ENCODE assay signal across 14 mouse cellular contexts in the genomic region with DNA sequence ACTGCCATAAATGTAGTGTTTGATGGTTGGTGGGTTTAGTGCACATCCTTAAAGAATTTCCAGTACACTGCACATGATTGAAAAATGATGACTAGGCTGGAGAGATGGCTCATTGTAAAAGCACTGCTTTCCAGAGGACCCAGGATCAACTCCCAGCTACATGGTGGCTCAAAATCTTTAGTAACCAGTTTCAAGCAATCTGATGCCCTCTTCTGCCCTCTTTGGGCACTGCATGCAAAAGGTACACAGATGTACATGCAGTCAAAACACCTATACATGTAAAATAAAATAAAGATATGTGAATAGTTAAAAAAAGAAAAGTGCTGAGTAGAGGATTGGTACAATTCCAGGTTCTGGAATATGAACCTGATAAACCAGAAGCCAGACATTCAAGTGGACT. TPM values are rescaled to one million over a fixed set of nuclear protein-coding genes. Genes with fewer than 3 reads are reported as not detected.
A peak's percentile ranks its signal among the peaks of the same experiment; 100 is the strongest.
DNase-seq lines count a peak whose midpoint lies in the region; ATAC-seq and TF ChIP-seq lines count a peak whose summit lies in the region.
"Had no signal": no experiment of that assay in that cellular context is flagged by ENCODE, and none has a peak within 500 bp of the region (broad histone marks: within the 10 kb centered on the region; RNA-seq: fewer than 3 reads in every experiment).

No protein-coding gene starts in this region.

- H3K4me3 ChIP-seq in heart, postnatal 0 days (ENCODE audit: low read depth, low read length): no peak overlapping the region
- H3K4me3 ChIP-seq in lung, adult 2 months (replicated peaks; ENCODE audit: extremely low read depth, low read depth, low read length): no peak overlapping the region
- no peak overlapping the region for H3K4me3 ChIP-seq in E14TG2a.4 (replicated peaks; ENCODE audit: low read length)
- H3K4me3 ChIP-seq: limb, embryonic 13.5 days; megakaryocyte, embryonic 14.5 days had no signal

- H3K36me3 ChIP-seq in heart, postnatal 0 days (replicated peaks; ENCODE audit: control insufficient read depth, insufficient read depth, low read length): peaks cover 78% of the 10 kb centered on the region
- H3K36me3 ChIP-seq in E14TG2a.4 (ENCODE audit: insufficient read depth, low read length): peaks cover 99% of the 10 kb centered on the region

- no peak for TF ChIP-seq EP300 in heart, postnatal 0 days (IDR thresholded peaks at IDR 0.05; ENCODE audit: low read depth)

- ATAC-seq in heart, postnatal 0 days (ENCODE audit: insufficient read depth, low read depth): no peak

- H3K4me2 ChIP-seq in heart, postnatal 0 days (ENCODE audit: low read depth, low read length): no peak overlapping the region
- H3K4me2 ChIP-seq: limb, embryonic 13.5 days had no signal

- peak; percentile 35 for TF ChIP-seq CTCF in heart, postnatal 0 days (IDR thresholded peaks at IDR 0.05; ENCODE audit: low read depth)
- no peak for TF ChIP-seq CTCF in lung, adult 2 months (IDR thresholded peaks at IDR 0.05; ENCODE audit: insufficient read depth, low read length)
- peak; percentile 30; the same call in 1 of the 2 replicates for TF ChIP-seq CTCF in E14TG2a.4 (conservative IDR thresholded peaks at IDR 0.05; ENCODE audit: low read length)
- peak; percentile 36; the same call in 1 of the 2 replicates for TF ChIP-seq CTCF in brain, embryonic 14.5 days (IDR thresholded peaks at IDR 0.05; ENCODE audit: borderline replicate concordance, extremely low read depth, insufficient read depth, insufficient read length)

- TF ChIP-seq POLR2A in lung, adult 2 months (IDR thresholded peaks at IDR 0.05; ENCODE audit: borderline replicate concordance, extremely low read depth, low read depth, low read length): no peak
- TF ChIP-seq POLR2A in brain, embryonic 14.5 days (IDR thresholded peaks at IDR 0.05; ENCODE audit: borderline replicate concordance, extremely low read depth, insufficient read depth, insufficient read length, poor library complexity, severe bottlenecking): no peak

- no peak for DNase-seq in heart, postnatal 0 days (ENCODE audit: low spot score)
- no peak for DNase-seq in heart, adult 18-20 months
- peak; percentile 13 for DNase-seq in lung, postnatal 10 days
- DNase-seq in lung, adult 2 months: no peak
- peak; percentile 41 for DNase-seq in brain, embryonic 14.5 days (ENCODE audit: low read depth)
- DNase-seq in c-Kit-positive CD71-positive TER-119-positive erythroid progenitor cells, embryonic 14.5 days (ENCODE audit: low spot score): no peak
- no peak for DNase-seq in natural killer cell, adult 2 months (ENCODE audit: low spot score in 2 of 2)
- DNase-seq: cerebellum, adult 11 months; heart, postnatal 10 days had no signal

- H3K4me1 ChIP-seq in heart, postnatal 0 days (ENCODE audit: control insufficient read depth, insufficient read depth): no peaks in the 10 kb centered on the region
- no peaks in the 10 kb centered on the region for H3K4me1 ChIP-seq in lung, adult 2 months (ENCODE audit: control insufficient read depth, insufficient read depth, low read length)
- H3K4me1 ChIP-seq in E14TG2a.4 (replicated peaks; ENCODE audit: low read depth, low read length): peaks cover 30% of the 10 kb centered on the region
- H3K4me1 ChIP-seq: limb, embryonic 13.5 days; megakaryocyte, embryonic 14.5 days had no signal

- no peak overlapping the region for H3K27ac ChIP-seq in heart, postnatal 0 days (ENCODE audit: low read depth)
- H3K27ac ChIP-seq: limb, embryonic 13.5 days had no signal

- no peaks in the 10 kb centered on the region for H3K9me3 ChIP-seq in heart, postnatal 0 days (replicated peaks; ENCODE audit: control insufficient read depth, low read length)
- no peaks in the 10 kb centered on the region for H3K9me3 ChIP-seq in E14TG2a.4 (ENCODE audit: low read length)
- H3K9me3 ChIP-seq: limb, embryonic 13.5 days; megakaryocyte, embryonic 14.5 days had no signal

- H3K9ac ChIP-seq in heart, postnatal 0 days (replicated peaks; ENCODE audit: low read depth, low read length): no peak overlapping the region
- H3K9ac ChIP-seq: limb, embryonic 13.5 days had no signal

- H3K27me3 ChIP-seq in heart, postnatal 0 days (ENCODE audit: control insufficient read depth, insufficient read depth, low read length): no peaks in the 10 kb centered on the region
- no peaks in the 10 kb centered on the region for H3K27me3 ChIP-seq in E14TG2a.4 (ENCODE audit: insufficient read depth, low read length)
- H3K27me3 ChIP-seq: limb, embryonic 13.5 days; megakaryocyte, embryonic 14.5 days had no signal

RNA-seq across cellular contexts. Expression of a gene that starts 19.2 kb away (rescaled TPM):
- total RNA-seq in heart, postnatal 0 days (2014; rRNA removed; ENCODE audit: low replicate concordance): 2.2 and 4.2 TPM in 2 replicates
- 0.74 and 1.2 TPM in 2 replicates for polyA plus RNA-seq in heart, postnatal 0 days (2015; fragmentation: Nextera tagmentation; extraction: Ambion mirVana)
- total RNA-seq in heart, adult 18-20 months (2021): under 1 TPM; 0.10 TPM
- polyA plus RNA-seq in lung, adult 2 months (2012; rRNA removed): 0.12 and 0.17 TPM in 2 replicates
- 3.1 and 3.2 TPM in 2 replicates for polyA plus RNA-seq in brain, embryonic 14.5 days (2012; rRNA removed)
- total RNA-seq: gastrocnemius, adult 18-20 months; layer of hippocampus, adult 18-20 months had no signal

RNA-seq across cellular contexts. Expression of a gene that starts 36.3 kb away (rescaled TPM):
- total RNA-seq in heart, postnatal 0 days (2014; rRNA removed; ENCODE audit: low replicate concordance): 1.7 and 2.0 TPM in 2 replicates
- 0.92 and 0.93 TPM in 2 replicates for polyA plus RNA-seq in heart, postnatal 0 days (2015; fragmentation: Nextera tagmentation; extraction: Ambion mirVana)
- total RNA-seq in heart, adult 18-20 months (2021): 1 to 10 TPM in 1 of 2 experiments, under 1 TPM in 1; 0.82 to 1.1 TPM
- polyA plus RNA-seq in lung, adult 2 months (2012; rRNA removed): 3.5 and 3.8 TPM in 2 replicates
- polyA plus RNA-seq in brain, embryonic 14.5 days (2012; rRNA removed): 4.8 and 5.4 TPM in 2 replicates

RNA-seq across cellular contexts. Expression of a gene that starts 53.5 kb away (rescaled TPM):
- total RNA-seq in heart, postnatal 0 days (2014; rRNA removed; ENCODE audit: low replicate concordance): not detected in 2 replicates
- 0.11 and 0.41 TPM in 2 replicates for polyA plus RNA-seq in heart, postnatal 0 days (2015; fragmentation: Nextera tagmentation; extraction: Ambion mirVana)
- 10 to 100 TPM in 1 of 2 experiments, 1 to 10 TPM in 1; 9.4 to 52.1 TPM for total RNA-seq in heart, adult 18-20 months (2021)
- 48.1 and 83.8 TPM in 2 replicates for polyA plus RNA-seq in lung, adult 2 months (2012; rRNA removed)
- polyA plus RNA-seq in brain, embryonic 14.5 days (2012; rRNA removed): 0.23 TPM in 2 replicates
- polyA plus RNA-seq: limb, embryonic 13.5 days had no signal

Comparison
In these comparisons a context has a peak if more than half of its experiments do, and no peak if none do; other contexts are left out.
1. DNase-seq: peak in lung, postnatal 10 days (single experiment) and brain, embryonic 14.5 days (single experiment); none in heart, postnatal 0 days (single experiment), heart, adult 18-20 months (0 of 2), lung, adult 2 months (single experiment), c-Kit-positive CD71-positive TER-119-positive erythroid progenitor cells, embryonic 14.5 days (single experiment) and natural killer cell, adult 2 months (0 of 2).
2. RNA of a gene that starts 53.5 kb away (polyA plus RNA-seq): 48.1 to 83.8 TPM in lung, adult 2 months; 0.23 TPM in brain, embryonic 14.5 days and 0.11 to 0.41 TPM in heart, postnatal 0 days; every median in the first group is over 10 times any median in the second.